Mouse (Mus musculus): Measurements from ENCODE around the gene Lamp1. TPM values are rescaled to one million over a fixed set of nuclear protein-coding genes. Genes with fewer than 3 reads are reported as not detected.
A peak's percentile ranks its signal among the peaks of the same experiment; 100 is the strongest.

The Lamp1 gene
- total RNA-seq, 2 experiments from 2014 or later: 351 to 364 TPM

DNA sequence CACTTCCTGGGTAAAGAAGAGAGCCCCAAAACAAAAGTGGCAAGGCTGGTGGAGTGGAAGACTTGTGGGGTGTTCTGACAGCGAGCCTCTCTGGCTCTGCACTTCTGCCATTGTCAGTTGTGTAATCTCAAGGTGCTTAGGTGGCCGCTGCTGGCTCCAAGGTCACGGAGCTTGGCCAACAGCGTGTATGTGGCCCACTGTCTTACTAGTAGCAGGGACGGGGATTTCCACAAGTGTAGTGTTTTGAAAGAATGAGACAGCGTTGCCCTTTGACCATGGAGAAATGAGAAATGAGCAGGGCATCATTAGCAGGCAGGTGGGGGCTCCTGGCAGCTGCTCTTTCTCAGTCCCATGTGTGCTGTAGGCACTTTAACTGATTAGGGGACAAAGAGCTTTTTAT lies 3.1 kb downstream of the Lamp1 start:
- DNase-seq: peak; percentile 45

DNA sequence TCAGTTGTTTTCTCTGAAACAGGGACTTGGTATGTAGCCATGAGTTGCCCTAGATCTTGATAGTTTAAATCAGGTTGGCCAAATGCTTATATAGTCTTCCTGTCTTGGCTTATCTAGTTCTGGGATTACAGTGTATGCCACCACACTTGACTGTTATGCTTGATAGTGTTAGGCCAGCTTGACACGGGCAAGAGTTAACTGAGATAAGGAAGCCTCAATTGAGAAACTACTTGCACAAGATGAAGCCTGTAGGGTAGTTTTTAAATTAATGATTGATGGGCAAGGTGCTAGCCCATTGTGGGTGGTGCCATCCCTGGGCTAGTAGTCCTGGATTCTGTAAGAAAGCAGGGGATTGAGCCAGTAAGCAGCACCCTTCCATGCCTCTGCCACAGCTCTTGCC lies 4.6 kb downstream of the Lamp1 start:
- no peak for DNase-seq

DNA sequence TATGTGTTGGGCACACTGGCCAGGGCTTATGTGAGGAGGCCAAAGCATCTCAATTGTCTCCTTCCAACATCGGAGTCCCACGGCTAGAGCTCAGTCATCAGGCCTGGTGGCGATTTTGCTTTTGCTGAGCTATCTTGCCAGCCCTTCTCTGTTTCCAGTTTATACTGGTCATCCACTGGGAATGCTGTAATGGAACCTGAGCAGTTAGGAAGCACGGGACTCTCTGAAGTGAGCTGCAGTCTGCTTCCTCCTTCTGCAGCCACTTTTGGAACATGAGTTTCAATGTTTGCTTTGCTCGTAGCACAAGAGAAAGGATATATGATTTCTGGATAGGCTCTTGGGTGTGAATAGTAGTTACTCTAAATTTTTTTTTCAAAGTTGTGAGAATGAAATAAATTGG lies 5.4 kb downstream of the Lamp1 start:
- DNase-seq: no peak

DNA sequence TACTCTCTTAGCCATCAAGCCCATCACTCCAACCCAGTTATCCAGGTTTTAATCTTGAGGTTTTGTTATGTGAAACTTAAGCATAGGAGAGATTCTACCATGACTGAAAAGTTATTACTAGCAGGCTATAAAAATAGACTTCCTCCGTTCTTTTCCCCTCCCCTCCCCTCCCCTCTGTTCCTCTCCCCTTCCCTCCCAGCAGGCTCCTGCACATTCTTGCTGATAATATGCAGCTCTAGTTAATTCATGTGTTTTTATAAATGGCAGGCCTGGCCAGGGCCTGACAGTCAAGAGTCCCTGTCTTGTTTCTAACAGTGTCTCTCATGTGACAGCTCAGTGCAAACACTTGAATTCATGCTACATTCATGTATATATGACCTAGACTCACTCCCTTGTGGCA lies 11.5 kb downstream of the Lamp1 start:
- no peak for DNase-seq

DNA sequence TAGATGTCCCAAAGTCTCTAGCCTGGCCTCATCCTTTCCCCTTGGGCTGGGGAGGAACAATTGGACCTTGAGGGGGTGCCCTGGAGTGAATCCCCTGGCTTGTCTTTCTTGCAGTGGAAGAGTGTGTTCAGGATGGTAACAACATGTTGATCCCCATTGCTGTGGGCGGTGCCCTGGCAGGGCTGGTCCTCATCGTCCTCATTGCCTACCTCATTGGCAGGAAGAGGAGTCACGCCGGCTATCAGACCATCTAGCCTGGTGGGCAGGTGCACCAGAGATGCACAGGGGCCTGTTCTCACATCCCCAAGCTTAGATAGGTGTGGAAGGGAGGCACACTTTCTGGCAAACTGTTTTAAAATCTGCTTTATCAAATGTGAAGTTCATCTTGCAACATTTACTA lies 15.3 kb downstream of the Lamp1 start:
- DNase-seq: no peak

DNA sequence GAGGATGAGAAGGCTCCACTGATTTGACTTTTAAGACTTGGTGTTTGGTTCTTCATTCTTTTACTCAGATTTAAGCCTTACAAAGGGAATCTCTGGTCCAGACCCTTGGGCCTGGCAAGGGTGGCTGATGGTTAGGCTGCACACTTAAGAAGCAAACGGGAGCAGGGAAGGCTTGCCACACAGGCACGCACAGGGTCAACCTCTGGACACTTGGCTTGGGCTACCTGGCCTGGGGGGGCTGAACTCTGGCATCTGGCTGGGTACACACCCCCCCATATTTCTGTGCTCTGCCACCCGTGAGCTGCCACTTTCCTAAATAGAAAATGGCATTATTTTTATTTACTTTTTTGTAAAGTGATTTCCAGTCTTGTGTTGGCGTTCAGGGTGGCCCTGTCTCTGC lies 15.8 kb downstream of the Lamp1 start:
- DNase-seq: no peak

DNA sequence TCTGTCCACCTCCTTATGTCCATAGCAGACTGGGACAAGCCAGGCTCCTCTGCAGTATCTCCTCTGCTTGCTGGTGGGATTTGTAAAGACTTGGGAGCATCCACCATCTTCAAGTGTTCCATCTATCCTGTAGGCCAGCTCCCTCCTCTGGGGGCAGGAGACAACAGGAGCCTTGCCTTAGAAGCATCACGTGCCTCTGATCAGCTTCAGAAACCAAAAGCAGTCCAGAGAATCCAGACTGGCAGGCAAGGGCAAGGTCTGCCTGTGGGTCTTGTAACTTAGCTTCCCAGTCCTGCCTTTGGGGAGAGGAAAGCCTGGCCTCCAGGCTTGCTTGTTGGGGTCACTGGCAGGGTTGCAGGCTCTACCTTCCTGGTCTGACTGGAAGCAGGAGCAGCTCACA lies 16.7 kb downstream of the Lamp1 start:
- no peak for DNase-seq

DNA sequence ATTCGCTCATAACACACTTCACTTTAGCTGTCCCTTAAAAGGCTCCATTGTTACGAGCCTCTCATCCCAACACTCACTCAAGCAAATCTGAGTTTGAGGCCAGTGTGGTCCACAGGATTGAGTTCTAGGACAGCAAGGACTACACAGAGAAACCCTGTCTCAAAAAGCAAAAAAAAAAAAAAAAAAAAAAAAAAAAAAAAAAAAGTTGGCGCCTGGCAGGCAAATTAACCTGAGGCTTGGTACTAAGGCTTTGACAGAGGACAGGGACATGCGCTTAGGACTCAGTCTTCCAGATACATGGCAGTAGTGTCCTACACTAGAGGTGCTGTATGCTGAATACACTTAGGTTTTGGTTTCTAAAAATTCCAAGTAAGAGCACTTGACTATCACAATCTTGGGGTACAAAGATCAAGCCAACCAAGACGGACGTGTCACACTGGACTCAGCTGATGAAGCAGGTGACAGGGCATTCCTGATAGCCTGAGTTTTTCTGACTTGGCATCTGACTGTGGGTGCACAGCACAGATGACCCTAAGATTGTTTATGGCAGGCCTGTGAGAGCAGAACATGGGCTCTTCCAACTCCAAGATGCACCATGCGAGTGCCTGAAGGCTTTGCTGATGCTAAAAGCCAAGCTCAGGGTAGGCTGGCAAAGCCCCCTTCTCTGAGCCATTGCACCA lies 18.4 kb downstream of the Lamp1 start:
- no peak for DNase-seq

DNA sequence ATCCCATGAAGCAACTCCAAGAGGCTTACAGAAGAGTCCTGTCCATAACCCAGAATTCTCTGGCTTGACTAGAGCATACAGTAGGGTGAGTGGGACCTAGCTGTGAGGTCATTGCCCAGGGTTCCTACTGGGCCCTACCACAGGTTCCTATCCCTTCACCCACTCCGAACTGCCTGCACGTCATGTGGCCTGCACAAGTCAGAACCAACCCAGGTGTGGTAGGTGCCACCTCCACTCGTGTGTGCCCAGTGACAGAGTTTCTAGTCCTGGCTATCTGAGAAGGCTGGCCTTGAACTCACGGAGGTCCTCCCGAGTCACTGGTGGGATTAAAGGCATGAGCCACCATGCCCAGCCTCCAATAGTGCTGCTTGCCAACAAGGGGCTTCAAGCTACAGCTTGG lies 19.2 kb downstream of the Lamp1 start:
- no peak for DNase-seq

DNA sequence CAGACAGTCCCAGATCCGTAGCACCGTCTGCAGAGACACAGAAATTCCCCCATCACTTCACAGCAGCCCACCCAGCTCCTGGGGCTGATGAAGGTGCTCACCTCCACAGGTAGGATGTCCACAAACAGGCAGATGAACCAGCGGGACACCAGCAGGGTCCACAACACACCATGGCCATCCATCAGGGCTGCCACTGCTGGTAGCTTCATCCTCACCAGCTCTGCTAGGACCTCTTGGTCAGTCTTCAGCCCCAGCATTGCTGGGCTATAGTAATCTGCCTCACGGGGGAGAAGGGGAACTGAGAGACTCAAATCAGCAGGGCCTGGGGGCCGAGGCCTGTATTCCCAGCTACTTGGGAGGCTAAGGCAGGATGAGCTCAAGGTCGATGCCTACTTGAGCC lies 20.5 kb downstream of the Lamp1 start:
- DNase-seq: no peak

DNA sequence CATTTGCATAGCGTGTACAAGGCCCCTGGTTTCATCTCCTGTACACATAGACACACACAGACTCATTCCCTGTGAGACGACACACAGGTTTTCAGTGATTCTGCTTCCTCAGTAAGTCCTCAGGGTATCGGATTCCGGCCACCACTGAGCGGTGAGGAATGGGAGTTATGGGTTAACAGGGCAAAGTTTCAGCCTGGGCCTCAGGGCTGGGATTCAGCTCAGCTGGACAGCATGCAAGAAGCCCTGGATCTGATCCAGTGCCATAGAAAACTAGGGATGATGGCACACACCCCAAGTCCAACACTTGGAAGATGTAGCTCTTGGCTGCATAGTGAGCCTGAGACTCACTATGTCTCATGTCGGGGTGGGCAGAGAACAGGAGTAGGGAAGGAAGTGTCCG lies 21.0 kb downstream of the Lamp1 start:
- DNase-seq: no peak

DNA sequence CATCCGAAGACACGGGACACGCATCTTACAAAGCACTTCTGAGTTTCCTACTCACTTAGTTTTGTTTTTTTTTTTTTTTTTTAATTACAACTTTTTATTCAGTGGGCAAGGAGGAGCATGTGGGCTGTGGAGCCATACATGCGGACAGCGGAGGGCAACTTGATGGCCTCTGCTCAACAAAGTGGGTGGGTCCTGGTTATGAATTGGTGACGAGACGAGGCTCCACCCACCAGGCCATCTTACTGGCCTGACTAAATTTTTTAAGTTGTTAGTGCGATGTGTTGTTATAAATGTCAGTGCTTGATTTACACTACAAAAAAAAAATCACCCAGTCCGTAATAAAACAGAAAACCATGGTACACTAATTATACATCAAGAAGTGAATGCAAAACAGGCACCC lies 21.4 kb downstream of the Lamp1 start:
- no peak for DNase-seq

DNA sequence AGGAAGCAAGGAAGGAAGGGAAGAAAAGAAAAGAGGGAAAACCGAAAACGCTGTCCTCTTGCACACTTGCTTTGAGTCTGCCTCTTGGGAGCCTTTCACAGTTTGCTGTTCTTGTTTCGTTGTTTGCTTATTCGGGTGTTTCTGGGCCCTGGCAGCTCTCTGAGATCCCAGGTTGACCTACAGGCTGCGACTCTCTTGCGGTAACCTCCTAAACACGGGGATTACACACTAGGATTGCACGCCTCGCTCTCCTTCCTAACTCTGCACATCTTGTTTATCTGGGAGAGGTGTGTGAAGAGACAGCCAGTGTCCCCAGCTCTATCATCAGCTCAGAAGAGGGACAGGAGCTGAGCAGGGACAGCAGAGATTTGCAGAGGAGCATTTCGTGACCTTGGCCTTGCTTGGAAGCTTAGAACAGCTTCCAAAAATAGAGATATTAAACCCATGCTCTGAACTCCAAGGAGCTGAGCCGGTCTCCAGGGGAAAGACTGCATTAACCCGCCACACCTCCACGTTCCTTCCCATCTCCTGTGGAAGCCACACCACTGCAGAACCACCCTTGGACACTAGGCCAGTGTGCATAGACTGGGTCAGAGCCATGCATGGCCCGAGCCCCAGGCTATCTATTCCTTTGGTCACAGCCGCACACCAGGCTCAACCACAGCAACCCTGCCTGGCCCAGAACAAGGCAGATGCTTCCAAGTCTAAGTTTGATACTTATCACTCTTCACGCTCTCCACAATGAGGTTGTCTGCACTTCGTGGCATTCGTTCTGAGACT lies 22.1 kb downstream of the Lamp1 start:
- DNase-seq: peak; percentile 45

DNA sequence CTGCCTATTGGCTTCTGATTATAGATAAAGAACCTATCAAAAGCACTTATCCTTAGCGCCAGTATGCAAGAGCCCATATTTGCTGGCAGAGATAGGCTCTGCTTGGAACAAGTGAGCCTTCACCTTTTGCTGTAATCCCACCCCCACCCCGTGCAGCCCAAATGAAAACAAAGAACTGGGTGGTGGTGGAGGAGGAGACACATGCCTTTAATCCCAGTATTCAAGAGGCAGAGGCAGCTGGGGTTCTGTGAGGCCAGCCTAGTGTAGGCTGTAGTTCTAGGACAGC lies 22.7 kb downstream of the Lamp1 start:
- DNase-seq: no peak

DNA sequence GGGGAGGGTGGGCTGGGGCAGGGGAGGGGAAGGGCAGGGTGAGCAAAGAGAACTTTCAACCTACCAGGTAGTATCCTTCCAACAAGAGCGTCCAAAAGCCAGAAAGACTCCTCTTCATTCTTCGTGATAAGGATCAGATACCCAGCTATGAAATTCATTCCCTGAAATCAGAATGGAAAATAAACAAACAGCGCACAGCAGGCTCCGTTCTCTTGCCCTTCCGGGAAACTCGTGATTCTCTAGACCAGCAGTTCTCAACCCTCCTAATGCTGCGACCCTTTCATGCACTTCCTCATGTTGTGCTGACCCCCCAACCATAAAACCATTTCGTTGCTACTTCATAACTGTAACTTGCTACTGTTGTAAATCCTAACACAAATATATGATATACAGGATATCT lies 27.9 kb downstream of the Lamp1 start:
- no peak for DNase-seq

DNA sequence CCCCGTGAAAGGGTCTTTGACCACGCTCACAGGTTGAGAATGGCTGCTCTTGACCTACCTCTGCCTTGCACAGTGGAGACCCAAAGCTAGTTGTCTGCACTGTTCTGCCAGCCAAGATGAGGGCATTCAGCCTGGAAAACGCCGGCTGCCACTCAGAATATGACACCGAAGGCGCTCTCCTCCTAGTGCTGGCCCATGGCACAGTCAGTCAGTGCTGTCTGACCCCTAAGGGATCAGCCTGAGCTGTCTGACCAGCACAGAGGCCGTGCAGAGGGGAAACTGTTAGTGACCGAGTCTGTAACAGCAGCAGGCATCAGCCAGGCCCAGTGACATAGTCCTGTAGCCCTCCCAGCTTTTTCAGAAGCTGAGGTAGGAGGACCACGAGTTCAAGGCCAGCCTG lies 28.3 kb downstream of the Lamp1 start:
- DNase-seq: no peak

DNA sequence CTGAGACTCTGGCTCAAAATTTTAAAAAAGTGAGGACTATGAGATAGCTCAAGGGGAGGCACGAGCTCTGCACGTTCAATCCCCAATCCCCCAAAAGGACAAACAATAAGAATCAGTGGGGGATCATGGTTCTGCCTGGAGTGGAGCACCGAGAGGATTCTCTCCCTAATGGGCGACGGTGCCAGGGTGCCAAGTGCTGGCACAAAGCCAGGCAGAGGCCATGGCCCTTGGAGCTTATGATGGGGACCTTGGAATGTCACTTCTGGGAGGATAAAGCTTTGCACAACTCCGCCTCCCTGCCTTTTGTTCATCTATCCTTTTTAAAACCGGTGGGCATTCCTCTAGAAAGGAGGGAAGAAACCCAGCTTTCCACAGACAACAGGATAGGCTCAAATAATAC lies 28.7 kb downstream of the Lamp1 start:
- peak; percentile 71 for DNase-seq

DNA sequence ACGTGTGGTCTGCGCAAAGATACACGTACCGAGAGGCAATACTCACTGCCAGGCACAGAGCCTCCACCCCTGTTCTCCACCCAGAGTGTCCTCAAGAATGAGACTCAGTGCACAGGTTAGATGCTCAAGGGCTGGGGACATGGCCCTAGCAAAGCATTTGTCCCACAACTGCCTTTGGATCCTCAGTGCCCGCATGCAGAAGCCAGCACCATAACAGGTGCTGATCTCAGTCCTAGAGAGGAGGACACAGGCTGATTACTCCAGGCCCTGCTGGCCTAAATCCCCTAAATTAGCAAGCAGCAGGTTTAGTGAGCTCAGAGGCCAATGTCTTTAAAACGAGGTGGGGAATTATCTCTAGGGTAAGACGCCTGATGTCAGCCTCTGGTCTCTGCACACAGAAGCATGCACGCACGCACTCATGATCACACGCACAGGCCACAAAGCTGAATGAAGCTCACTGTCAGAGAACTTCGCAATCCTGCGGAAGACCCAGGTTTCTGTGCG lies 29.1 kb downstream of the Lamp1 start:
- no peak for DNase-seq

DNA sequence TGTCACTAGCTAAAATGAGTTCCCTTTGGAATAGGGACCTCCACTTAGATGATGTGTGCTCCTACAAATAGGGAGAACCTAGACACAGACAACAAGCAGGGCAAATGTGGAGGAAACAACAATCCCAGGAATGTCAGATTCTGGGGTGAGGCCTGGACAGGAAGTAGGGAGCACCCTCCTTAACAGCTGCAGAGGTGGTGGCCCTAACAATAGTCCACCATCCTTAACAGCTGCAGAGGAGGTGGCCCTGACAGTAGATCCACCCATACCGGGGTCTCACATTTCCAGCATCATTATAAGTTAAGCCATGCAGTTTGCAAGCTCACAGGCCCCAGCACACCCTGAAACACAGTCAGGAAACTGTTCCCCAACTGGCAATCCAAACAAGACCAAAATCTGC lies 29.9 kb downstream of the Lamp1 start:
- DNase-seq: no peak

DNA sequence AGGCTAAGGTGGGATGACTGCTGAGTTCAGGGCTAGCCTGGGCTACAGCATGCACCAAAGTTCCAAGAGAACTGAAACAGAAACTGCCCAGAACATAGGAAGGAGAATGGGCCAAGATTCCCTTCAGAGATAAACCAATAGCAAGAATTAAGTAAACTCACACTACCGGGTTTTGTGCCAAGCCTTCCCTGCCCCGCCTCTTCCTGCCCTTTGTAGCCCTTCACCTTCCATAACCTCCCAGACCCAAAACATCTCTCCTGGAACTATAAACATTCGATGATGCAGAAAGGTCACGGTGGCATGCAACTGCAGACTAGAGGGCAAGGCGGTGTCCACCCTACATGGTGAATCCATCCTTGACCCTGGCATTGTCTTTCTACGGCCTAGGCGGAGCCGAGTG lies 31.3 kb downstream of the Lamp1 start:
- no peak for DNase-seq

DNA sequence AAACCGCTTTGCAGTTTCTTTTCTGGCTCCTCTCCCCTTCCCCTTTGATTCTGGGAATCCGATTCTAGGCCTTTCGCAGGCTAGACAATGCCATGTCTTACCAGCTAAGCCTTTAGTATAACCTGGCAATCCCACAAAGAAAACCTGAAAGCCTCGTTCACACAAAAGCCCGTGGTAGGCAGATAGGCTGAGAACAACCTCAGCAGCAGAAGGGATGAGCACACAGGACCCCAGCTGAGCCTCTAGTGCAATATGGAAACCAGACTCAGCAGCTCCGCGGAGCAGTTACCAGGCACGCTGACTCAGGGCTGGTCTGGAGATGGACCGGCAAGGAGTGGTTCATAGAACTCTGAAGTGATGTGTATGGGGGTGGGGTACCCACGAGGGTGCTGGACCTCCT lies 35.9 kb downstream of the Lamp1 start:
- no peak for DNase-seq

DNA sequence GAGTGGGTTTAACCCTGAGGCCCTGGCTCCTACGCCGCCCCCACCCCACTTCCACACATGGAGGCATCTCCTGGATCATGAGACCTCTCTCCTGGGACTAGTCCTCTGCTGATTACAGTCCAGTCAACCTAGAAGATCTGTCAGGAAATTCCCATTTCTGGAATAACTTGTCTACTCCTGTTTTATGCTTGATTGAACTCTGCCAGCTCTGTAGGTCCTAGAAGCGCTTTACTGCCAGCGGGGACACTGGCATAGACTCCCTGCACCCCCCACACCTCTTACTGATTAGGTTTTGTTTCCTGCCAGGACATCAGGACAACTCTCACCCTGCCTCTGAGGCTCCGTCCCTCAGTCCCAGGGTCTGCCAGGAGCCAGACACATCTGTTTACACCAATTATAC lies 38.5 kb downstream of the Lamp1 start:
- no peak for DNase-seq

DNA sequence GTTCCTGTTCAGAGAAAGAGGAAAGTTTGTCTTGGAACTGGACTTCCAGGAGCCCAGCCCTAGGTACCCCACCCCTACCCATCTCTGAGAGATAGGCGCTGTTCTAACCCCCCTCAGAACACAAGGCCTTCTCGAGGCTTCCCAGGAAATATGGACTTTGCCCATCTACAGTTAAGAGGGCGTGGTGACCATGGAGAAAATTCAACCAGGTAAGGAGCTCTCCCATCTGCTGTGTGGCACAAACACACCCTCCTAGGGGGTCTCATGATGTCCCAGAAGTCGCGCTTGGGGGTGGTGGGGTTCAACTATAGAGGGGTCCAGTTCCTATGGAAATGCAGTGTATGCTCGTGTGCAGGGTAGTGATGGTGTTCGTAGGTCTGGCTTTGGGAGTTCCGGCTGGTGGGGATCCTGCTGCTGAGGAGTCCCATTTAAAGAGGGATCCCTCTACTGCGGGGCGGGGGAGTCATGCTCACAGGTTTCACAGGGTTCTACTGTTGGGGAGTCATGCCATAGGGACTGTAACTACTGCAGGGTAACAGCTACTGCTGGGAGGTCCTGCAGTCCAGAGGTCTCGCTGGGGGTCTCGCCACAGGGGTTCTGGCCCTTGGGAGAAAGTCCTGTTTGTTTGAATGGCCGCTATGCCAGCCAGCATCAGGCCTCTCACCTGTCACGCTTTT lies 40.6 kb downstream of the Lamp1 start:
- no peak for DNase-seq
